Mouse (Mus musculus) kidney, embryonic 15.5 days (tissue): ENCODE measurements at regions not wholly inside any gene's neighbourhood (a gene's known extent, or its start where the extent isn't known, plus 50 kb on each side); places are given as distances from the start of the nearest gene placed in this dataset.
A peak's percentile ranks its signal among the peaks of the same experiment; 100 is the strongest.

Experiments used
- ATAC-seq: fragments of 200-750 bp; cut with Nextera tagmentation; replicated peaks from 2 replicates; pipeline ENCODE4 v1.8.0; 2017; ENCODE audit warnings: moderate TSS enrichment; ENCODE audit not compliant: low FRiP score
- H3K27ac ChIP-seq: fragments of 300-500 bp; sonication (generic); 2 replicates; pipeline ENCODE4 v1.5.1; 2015; ENCODE audit warnings: mild to moderate bottlenecking, inconsistent platforms
- H3K27me3 ChIP-seq: fragments of 300-500 bp; sonication (generic); 2 replicates; pipeline ENCODE4 v1.6.1; 2015; ENCODE audit warnings: inconsistent platforms
- H3K36me3 ChIP-seq: fragments of 300-500 bp; sonication (generic); 2 replicates; pipeline ENCODE4 v1.6.1; 2015; ENCODE audit warnings: inconsistent platforms
- H3K4me1 ChIP-seq: fragments of 300-500 bp; sonication (generic); 2 replicates; pipeline ENCODE4 v1.6.1; 2015; ENCODE audit warnings: inconsistent platforms
- H3K4me2 ChIP-seq: fragments of 300-500 bp; sonication (generic); 2 replicates; pipeline ENCODE4 v1.6.1; 2015; ENCODE audit warnings: moderate library complexity, mild to moderate bottlenecking, inconsistent platforms
- H3K4me3 ChIP-seq: fragments of 300-500 bp; sonication (generic); replicated peaks from 2 replicates; pipeline ENCODE4 v1.5.1; 2015; ENCODE audit warnings: mild to moderate bottlenecking, inconsistent platforms
- H3K9ac ChIP-seq: fragments of 300-500 bp; sonication (generic); 2 replicates; pipeline ENCODE4 v1.6.1; 2015; ENCODE audit warnings: mild to moderate bottlenecking, inconsistent platforms
- H3K9me3 ChIP-seq: fragments of 300-500 bp; sonication (generic); replicated peaks from 2 replicates; pipeline ENCODE4 v1.6.1; 2016; ENCODE audit warnings: inconsistent platforms
- WGBS: fragments of 180-500 bp; shearing (Covaris S2); methylation state at CpG from one replicate; pipeline ENCODE4 v1.1.7; 2015; ENCODE audit warnings: mixed read lengths; 5-methylcytosine and 5-hydroxymethylcytosine counted together

DNA sequence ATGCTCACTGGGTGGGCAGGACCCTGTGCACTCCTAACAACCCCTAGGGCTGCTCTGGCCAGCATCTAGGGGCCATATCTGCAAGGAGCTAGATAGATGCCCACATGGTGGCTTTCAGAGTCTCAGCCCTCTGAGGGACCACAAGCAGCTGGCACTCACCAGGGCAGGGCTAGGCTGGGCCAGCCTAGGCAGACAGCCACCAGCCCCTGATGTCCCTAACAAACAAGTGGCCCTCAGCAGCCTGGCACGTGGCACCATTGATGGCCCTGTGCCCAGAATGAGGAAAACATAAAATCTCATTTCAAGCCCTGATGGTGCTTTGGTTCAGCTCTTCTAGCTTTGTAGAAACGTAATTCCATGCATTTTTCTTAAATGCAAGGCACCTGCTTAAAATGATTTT is 102.8 kb upstream of the Lhx1 start:
- Histone ChIP-seq H3K4me3 (no peak overlapping the region), H3K9me3 (no peaks in the 10 kb centered on the region), H3K36me3 (no peaks in the 10 kb centered on the region), H3K4me2 (no peak overlapping the region), H3K4me1 (peaks cover 34% of the 10 kb centered on the region), H3K27me3 (peaks cover 10% of the 10 kb centered on the region), H3K27ac (peak overlapping the region; percentile 45), H3K9ac (no peak overlapping the region)
- WGBS = 61% methylated on average over 2 of the region's 2 CpGs
- ATAC-seq = no peak

DNA sequence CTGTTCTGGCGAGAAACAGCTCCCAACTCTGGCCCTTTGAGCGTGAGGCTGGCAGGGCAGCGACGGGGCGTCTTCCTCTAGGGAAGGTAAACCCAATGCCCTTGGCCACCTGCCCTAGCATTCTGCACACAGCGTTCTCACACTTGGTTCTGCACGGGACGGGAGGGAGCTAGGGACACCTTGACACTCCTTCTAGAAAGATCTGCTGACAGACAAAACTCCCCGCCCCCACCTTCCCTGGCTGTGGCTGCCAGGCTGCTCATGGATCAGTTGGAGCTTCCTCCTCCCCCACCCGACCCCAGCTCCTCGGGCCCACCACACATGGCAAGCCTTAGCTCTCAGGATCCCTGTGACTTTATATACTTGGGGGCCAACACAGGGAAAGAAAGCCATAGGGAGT is 102.3 kb upstream of the Lhx1 start:
- 61% methylated on average over 11 of the region's 11 CpGs for WGBS
- Histone ChIP-seq H3K4me1 (peaks cover 30% of the 10 kb centered on the region), H3K4me3 (no peak overlapping the region), H3K27ac (peak overlapping the region; percentile 45), H3K9me3 (no peaks in the 10 kb centered on the region), H3K27me3 (peaks cover 10% of the 10 kb centered on the region), H3K4me2 (no peak overlapping the region), H3K36me3 (no peaks in the 10 kb centered on the region), H3K9ac (no peak overlapping the region)
- no peak for ATAC-seq

DNA sequence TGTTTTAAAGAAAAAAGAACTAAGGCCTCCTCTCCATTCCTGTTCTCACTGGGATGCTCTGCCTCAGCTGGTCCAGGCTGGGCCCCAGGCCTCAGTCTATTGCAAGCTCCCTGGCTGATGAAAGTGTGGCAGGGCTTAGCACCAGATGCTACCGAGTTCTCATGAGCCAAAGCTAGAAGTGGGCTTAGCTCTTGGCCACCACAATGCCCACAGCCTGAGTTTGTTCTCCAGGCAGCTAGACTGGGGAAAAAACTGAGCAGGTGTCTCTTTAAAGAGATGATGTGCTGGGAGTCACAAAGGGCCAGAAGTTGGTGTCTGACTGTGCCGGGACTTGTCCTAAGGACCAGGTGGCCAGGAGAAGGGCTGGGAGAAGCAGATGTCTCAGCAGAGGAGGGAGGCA is 101.9 kb upstream of the Lhx1 start:
- no peak for ATAC-seq
- H3K9ac ChIP-seq = no peak overlapping the region
- no peak overlapping the region for H3K4me2 ChIP-seq
- H3K27me3 ChIP-seq = peaks cover 10% of the 10 kb centered on the region
- no peak overlapping the region for H3K4me3 ChIP-seq
- H3K27ac ChIP-seq = no peak overlapping the region
- peaks cover 29% of the 10 kb centered on the region for H3K4me1 ChIP-seq
- H3K36me3 ChIP-seq = no peaks in the 10 kb centered on the region
- no peaks in the 10 kb centered on the region for H3K9me3 ChIP-seq
- WGBS = 70% methylated on average over 2 of the region's 2 CpGs

DNA sequence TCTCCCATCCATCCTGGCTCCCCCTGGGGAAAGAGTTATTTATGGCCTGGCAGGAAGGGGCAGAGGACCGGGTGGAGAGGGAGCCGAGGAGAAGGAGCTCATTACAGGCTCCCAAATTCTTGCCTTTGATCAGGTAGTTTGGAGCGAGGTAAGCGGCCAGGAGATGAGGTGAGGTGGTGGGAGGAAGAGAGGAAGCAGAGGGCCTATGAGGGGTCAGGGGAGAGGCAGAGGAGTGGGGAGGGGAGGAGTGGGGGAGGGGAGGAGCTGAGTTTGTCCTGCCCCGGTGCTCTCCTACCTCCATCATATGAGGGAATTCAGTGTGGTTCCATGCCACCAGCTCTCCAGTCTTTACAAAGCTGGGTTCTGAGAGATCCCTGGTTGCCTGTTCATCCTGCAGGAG is 98.8 kb upstream of the Lhx1 start:
- 3% methylated on average over 5 of the region's 5 CpGs for WGBS
- no peaks in the 10 kb centered on the region for H3K9me3 ChIP-seq
- no peak overlapping the region for H3K9ac ChIP-seq
- H3K4me1 ChIP-seq = peaks cover 24% of the 10 kb centered on the region
- H3K4me2 ChIP-seq = no peak overlapping the region
- H3K27me3 ChIP-seq = peaks cover 5% of the 10 kb centered on the region; the same call in 1 of the 2 replicates
- no peak overlapping the region for H3K4me3 ChIP-seq
- H3K27ac ChIP-seq = 0 out of 2 replicates have a peak overlapping the region, but pooled peaks have one; percentile 23
- ATAC-seq = peak; percentile 57
- no peaks in the 10 kb centered on the region for H3K36me3 ChIP-seq

DNA sequence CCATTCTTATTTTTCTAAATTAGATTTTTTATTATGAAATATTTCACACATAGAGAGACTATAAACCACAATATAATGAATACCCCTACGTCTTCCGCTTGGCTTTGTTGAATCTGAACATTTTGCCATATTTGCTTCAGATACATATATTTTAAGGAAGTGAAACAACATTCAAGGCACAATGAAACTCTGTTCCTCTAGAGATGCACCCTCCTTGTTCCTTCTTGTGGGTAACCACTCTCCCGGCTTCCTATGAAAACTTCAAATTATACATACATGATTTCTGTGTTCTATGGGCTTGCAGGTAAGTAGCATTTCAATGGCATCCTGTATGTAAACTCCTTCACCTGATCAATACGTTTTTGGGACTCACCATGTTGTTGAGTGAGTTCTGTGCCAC is 94.4 kb upstream of the Lhx1 start:
- no peak overlapping the region for H3K27ac ChIP-seq
- no peak for ATAC-seq
- WGBS = 89% methylated on average over 4 of the region's 4 CpGs
- no peaks in the 10 kb centered on the region for H3K36me3 ChIP-seq
- no peak overlapping the region for H3K9ac ChIP-seq
- H3K4me2 ChIP-seq = no peak overlapping the region
- no peak overlapping the region for H3K4me3 ChIP-seq
- H3K9me3 ChIP-seq = no peaks in the 10 kb centered on the region
- peaks cover 7% of the 10 kb centered on the region; the same call in 1 of the 2 replicates for H3K27me3 ChIP-seq
- peaks cover 10% of the 10 kb centered on the region for H3K4me1 ChIP-seq

DNA sequence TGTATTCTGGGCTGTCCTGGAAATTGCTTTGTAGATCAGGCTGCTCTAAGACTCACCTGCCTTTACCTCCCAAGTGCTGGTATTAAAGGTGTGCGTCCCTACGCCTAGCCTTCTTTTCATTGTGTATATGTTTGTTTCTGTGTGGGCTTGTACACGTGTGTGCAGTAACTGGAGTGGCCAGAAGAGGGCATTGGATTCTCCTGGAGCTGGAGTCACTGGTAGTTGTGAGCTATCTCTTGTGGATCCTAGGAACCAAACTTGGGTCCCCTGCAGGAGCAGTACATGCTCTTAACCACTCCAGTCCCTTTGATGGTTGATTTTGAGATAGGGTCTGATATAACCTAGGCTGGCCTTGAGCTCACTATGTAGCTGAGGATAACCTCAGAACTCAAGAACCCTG is 93.2 kb upstream of the Lhx1 start:
- no peak overlapping the region for H3K4me3 ChIP-seq
- H3K27me3 ChIP-seq = peaks cover 2% of the 10 kb centered on the region; the same call in 1 of the 2 replicates
- H3K9me3 ChIP-seq = no peaks in the 10 kb centered on the region
- H3K4me2 ChIP-seq = no peak overlapping the region
- no peak overlapping the region for H3K9ac ChIP-seq
- H3K27ac ChIP-seq = no peak overlapping the region
- no peak for ATAC-seq
- no peaks in the 10 kb centered on the region for H3K36me3 ChIP-seq
- WGBS = 86% methylated on average over 3 of the region's 3 CpGs
- H3K4me1 ChIP-seq = peaks cover under 1% of the 10 kb centered on the region; the same call in 1 of the 2 replicates

DNA sequence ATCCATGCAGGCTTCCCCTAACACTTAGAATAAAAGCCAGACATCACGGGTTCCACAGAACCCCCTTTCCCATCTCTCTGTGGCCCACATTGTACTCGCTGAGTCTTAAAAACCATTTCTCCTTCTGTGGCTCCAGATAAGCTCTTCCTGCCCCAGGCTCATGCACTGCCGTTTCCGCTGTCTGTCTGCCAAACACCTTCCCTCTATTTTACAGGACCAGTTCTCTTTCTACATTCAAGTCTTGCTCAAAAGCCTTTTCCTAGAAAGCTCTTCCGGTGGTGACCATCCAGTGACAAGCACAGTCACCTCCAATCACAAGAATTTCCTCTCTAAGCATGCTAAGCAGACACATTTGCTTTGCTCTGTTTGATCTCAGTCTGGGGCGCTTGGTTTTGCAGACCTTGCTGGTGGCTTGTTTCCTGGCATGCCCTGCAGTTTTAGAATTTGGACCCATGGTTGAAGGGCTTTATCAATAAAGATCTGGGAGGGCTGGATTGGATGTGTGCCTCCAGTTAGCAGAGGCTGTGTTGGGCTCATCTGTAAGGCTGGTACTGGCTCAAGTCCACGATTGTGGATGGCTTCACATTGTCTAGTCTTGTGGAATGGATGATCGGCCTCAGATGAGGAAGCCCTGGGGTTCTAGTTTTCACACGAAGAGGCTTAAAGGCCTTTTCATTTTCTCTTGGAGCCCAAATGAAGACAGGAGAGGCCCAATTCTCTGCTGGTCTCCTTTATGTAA is 87.8 kb upstream of the Lhx1 start:
- H3K27ac ChIP-seq = no peak overlapping the region
- peaks cover 16% of the 10 kb centered on the region for H3K4me1 ChIP-seq
- no peaks in the 10 kb centered on the region for H3K9me3 ChIP-seq
- H3K27me3 ChIP-seq = peaks cover 23% of the 10 kb centered on the region
- no peak overlapping the region for H3K4me2 ChIP-seq
- no peaks in the 10 kb centered on the region for H3K36me3 ChIP-seq
- no peak overlapping the region for H3K9ac ChIP-seq
- WGBS = 80% methylated on average over 9 of the region's 9 CpGs
- H3K4me3 ChIP-seq = no peak overlapping the region
- no peak for ATAC-seq

DNA sequence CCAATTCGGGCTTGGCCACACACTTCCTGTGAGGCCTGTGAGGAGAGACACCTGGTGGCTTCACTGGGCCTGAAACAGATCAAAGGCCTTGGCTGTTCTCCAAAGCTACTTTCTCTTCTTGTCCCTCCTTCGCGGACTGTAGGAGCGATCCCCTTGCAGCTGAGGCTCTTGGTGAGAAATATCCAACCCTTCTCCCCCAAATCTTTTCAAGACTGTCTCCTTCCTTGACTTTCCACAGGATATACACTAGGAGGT is 86.2 kb upstream of the Lhx1 start:
- Histone ChIP-seq H3K9ac (no peak overlapping the region), H3K27ac (no peak overlapping the region), H3K4me1 (peaks cover 16% of the 10 kb centered on the region), H3K4me3 (no peak overlapping the region), H3K9me3 (no peaks in the 10 kb centered on the region), H3K4me2 (no peak overlapping the region), H3K27me3 (peaks cover 38% of the 10 kb centered on the region), H3K36me3 (no peaks in the 10 kb centered on the region)
- WGBS = 15% methylated on average over 4 of the region's 4 CpGs
- no peak; the same call in 1 of the 2 replicates for ATAC-seq

DNA sequence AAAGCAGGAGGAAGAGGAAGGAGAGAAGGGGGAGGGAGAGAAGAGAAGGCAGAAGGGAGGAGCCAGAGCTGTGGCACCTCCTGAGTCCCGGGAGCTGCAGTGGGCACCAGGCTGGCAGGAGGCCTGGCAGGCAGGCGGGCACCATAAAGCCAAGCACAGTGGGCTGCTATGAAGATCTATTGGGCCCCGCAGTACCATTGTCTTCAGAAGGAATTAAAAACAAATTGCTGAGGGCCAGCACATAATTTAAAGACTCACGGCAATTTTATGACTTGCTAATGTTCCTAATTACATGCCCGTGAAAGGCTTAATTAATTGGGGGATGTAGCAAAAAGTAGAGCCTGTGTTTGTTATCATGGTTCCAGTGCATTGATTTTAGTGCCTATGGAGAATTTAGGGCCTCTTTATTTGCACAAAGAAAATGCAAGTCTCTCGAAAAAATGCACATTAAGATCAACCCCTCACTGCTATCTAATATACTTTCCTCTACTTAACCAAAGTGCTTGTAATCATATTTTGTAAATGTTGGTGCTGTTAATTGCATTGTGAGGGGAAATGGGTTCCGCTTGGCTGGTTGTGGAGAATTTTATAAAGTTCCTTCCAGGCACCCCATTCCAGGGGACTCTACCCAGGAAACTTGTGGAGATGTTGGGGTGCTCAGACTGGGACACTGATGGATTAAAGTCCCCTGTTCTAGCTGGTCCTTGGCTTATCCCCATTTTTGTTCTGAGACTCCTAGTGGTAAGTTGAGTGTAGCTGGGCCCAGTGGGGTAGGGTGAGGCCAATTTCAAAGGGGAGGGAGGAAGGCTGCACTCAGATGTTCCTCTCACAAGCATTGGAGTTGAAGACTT is 85.7 kb upstream of the Lhx1 start:
- 22% methylated on average over 7 of the region's 7 CpGs for WGBS

DNA sequence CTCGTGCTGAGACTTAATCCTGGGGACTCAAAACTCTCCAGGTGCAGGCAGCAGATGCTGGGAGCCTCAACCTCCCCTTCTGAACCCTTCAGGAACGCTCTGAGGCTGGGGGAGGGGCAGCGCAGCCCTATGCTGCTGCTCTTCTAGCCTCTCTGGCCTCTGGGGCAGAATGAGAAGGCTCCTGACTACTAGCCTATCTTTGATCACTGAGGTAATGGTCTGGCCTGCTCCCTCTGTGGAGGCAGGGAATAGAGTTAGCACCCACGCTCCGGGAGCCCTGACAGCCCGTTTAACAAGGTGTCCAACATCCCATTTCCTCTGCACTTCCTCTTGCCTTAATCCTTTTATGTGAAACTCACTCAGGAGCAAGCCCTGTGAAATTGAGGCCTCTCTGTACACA is 79.4 kb upstream of the Lhx1 start:
- Histone ChIP-seq H3K27me3 (peaks cover 48% of the 10 kb centered on the region), H3K27ac (0 out of 2 replicates have a peak overlapping the region, but pooled peaks have one; percentile 56), H3K4me3 (no peak overlapping the region), H3K36me3 (no peaks in the 10 kb centered on the region), H3K9ac (no peak overlapping the region), H3K4me1 (peaks cover 16% of the 10 kb centered on the region), H3K4me2 (peak overlapping the region; percentile 27; the same call in 1 of the 2 replicates), H3K9me3 (no peaks in the 10 kb centered on the region)
- peak; percentile 71; the same call in 1 of the 2 replicates for ATAC-seq
- 6% methylated on average over 6 of the region's 6 CpGs for WGBS

More for the DNA sequence above, 85.7 kb upstream of the Lhx1 start:
- H3K4me1 ChIP-seq = peaks cover 16% of the 10 kb centered on the region
- H3K27ac ChIP-seq = no peak overlapping the region
- ATAC-seq = peak; percentile 58; the same call in 1 of the 2 replicates
- no peak overlapping the region for H3K4me2 ChIP-seq
- H3K27me3 ChIP-seq = peaks cover 38% of the 10 kb centered on the region
- no peaks in the 10 kb centered on the region for H3K9me3 ChIP-seq
- H3K36me3 ChIP-seq = no peaks in the 10 kb centered on the region
- H3K4me3 ChIP-seq = no peak overlapping the region
- H3K9ac ChIP-seq = no peak overlapping the region

DNA sequence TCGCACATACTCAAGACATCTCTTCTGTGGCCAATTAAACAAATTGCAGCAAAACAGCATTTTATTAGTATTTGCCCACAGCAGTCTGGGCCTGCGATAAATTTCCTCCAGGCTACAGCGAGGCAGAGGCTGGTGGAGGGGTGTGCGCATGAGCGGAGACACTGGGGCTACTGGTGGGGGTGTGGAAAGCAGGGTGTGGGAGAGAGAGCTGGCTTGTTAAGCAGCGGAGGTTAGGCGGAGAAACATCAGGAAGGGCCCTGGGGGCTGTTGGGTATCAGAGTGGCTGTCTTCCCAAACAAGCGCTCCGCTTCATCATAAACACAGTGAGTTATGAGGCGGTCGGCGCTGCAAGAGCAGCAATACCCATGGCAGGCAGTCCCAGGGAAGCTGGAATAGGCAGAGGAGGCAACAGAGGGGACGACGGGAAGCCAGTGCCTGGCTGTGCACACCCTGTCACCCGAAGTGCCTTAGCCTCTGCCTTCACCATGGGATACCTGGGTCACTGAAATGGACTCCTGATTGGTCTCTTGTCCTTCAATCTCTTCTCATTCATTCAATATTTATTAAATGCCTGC is 74.0 kb upstream of the Lhx1 start:
- no peak overlapping the region for H3K27ac ChIP-seq
- peaks cover 15% of the 10 kb centered on the region for H3K4me1 ChIP-seq
- no peak; the same call in 1 of the 2 replicates for ATAC-seq
- H3K4me2 ChIP-seq = peak overlapping the region; percentile 49
- H3K9ac ChIP-seq = no peak overlapping the region
- H3K27me3 ChIP-seq = peaks cover 35% of the 10 kb centered on the region; the same call in 1 of the 2 replicates
- 15% methylated on average over 15 of the region's 15 CpGs for WGBS
- H3K9me3 ChIP-seq = no peaks in the 10 kb centered on the region
- no peaks in the 10 kb centered on the region for H3K36me3 ChIP-seq
- H3K4me3 ChIP-seq = 0 out of 2 replicates have a peak overlapping the region, but pooled peaks have one; percentile 17
